Mouse (Mus musculus) C2C12 (cell line): ENCODE results near the gene Rbfox2.

Experiments used
- CTCF ChIP-seq: IDR thresholded peaks from one replicate; pipeline ENCODE4 v1.5.1; 2011; ENCODE audit not compliant: control insufficient read depth, insufficient read depth, insufficient read length
- MYOG ChIP-seq: IDR thresholded peaks from one replicate; pipeline ENCODE4 v1.6.1; 2011; ENCODE audit not compliant: control insufficient read depth, insufficient read length; ENCODE audit errors: extremely low read depth

DNA sequence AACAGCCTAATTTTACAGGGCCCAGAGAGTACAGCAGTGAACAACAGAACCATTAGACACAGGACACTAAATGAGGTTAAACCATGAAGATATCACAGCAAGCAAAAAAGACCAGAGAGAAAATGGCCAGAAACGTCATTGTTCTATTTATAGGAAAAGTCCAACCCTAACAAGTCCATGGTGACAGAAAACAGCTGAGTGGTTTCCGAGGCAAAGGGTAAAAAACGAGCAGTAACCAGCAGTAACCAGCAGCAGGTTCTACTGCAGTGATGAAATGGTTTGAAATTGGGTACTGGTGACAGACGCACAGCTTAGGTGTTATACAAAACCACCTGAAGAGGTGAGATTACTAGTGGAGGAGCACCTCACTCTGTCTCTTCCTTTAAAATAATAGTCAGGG is 72.5 kb downstream of the Rbfox2 start:
- TF ChIP-seq CTCF: no peak
- no peak for TF ChIP-seq MYOG
